27 mouse cellular contexts compared by ENCODE assay signal in genomic region chr7:79215001-79215400, GRCm38 (mm10).
"Had no signal": no experiment of that assay in that cellular context is flagged by ENCODE, and none has a peak within 500 bp of the region (broad histone marks: within the 10 kb centered on the region; RNA-seq: fewer than 3 reads in every experiment).

No protein-coding gene starts in this region.

- H3K27ac ChIP-seq: limb, embryonic 10.5 days; limb, embryonic 12.5 days; limb, embryonic 13.5 days; limb, embryonic 15.5 days; liver, embryonic 12.5 days; liver, embryonic 13.5 days; liver, embryonic 14.5 days; liver, embryonic 15.5 days; lung, embryonic 15.5 days; macrophage; midbrain, embryonic 10.5 days; midbrain, embryonic 12.5 days; midbrain, embryonic 13.5 days; midbrain, embryonic 15.5 days had no signal

- H3K4me1 ChIP-seq: megakaryocyte, embryonic 14.5 days had no signal

- DNase-seq: left cerebral cortex, postnatal 4 days; liver; liver, embryonic 13.5 days; liver, postnatal 0 days; lung, adult 18-20 months; lung, adult 2 months; lung, embryonic 14.5 days; lung, postnatal 10 days; lung, postnatal 14 days; lung, postnatal 36 days; lung, postnatal 4 days; midbrain, embryonic 14.5 days had no signal

- H3K9ac ChIP-seq: limb, embryonic 12.5 days; limb, embryonic 13.5 days; limb, embryonic 15.5 days; liver, embryonic 12.5 days; liver, embryonic 13.5 days; liver, embryonic 14.5 days; liver, embryonic 15.5 days; liver, postnatal 0 days; lung, embryonic 14.5 days; lung, embryonic 15.5 days; midbrain, embryonic 12.5 days; midbrain, embryonic 13.5 days; midbrain, embryonic 15.5 days had no signal

- H3K27me3 ChIP-seq: limb, embryonic 12.5 days; limb, embryonic 13.5 days; limb, embryonic 15.5 days; lung, embryonic 15.5 days; midbrain, embryonic 12.5 days; midbrain, embryonic 13.5 days; midbrain, embryonic 15.5 days had no signal

- H3K36me3 ChIP-seq: limb, embryonic 10.5 days; limb, embryonic 12.5 days; limb, embryonic 13.5 days; limb, embryonic 15.5 days; liver, embryonic 12.5 days; liver, embryonic 13.5 days; liver, embryonic 15.5 days; lung, embryonic 15.5 days; midbrain, embryonic 10.5 days; midbrain, embryonic 12.5 days; midbrain, embryonic 13.5 days; midbrain, embryonic 15.5 days had no signal

- H3K9me3 ChIP-seq: limb, embryonic 10.5 days; limb, embryonic 15.5 days; liver, embryonic 13.5 days; liver, embryonic 15.5 days; lung, embryonic 15.5 days; midbrain, embryonic 12.5 days; midbrain, embryonic 13.5 days; midbrain, embryonic 15.5 days had no signal

- H3K4me3 ChIP-seq: limb, embryonic 10.5 days; limb, embryonic 12.5 days; limb, embryonic 13.5 days; limb, embryonic 15.5 days; liver, embryonic 12.5 days; liver, embryonic 13.5 days; liver, embryonic 15.5 days; lung, embryonic 15.5 days; megakaryocyte, embryonic 14.5 days; midbrain, embryonic 10.5 days; midbrain, embryonic 12.5 days; midbrain, embryonic 13.5 days; midbrain, embryonic 15.5 days; myocyte had no signal
